Mouse (Mus musculus): ENCODE measurements at regions not wholly inside any gene's neighbourhood (a gene's known extent, or its start where the extent isn't known, plus 50 kb on each side); places are given as distances from the start of the nearest gene placed in this dataset.

DNA sequence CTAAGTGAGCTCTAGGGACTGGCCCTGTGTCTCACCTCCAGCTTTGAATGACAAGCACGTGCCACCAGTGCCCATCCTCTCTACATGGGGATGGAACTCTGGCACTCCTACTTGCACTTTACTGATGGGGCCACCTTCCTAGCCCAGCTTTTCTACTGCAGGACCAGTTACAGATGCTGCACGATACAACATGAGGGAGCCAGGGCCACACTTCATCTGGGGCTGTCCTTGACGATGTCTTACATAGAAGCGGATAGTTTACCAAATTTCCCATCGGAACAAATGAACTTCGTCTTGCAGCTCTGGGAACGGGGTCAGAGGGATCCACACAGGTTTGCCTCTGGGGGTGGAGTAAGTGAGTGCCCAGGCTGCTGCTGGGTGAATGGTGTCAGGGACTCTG, 253.7 kb upstream of the Dio3 start:
- no peak for TF ChIP-seq CTCF (IDR thresholded peaks at IDR 0.05; ENCODE audit: insufficient read depth, low read length)
- no peak for TF ChIP-seq POLR2A (IDR thresholded peaks at IDR 0.05; ENCODE audit: borderline replicate concordance, extremely low read depth, low read depth, low read length)

Data from lung, adult 2 months (tissue).